Mouse (Mus musculus) erythroblast, embryonic 14.5 days (primary cell): Measurements from ENCODE around the gene Ebpl.

Experiments used
- GATA1 ChIP-seq: IDR thresholded peaks from 2 replicates; pipeline ENCODE4 v1.6.1; 2012; ENCODE audit warnings: low read length, inconsistent platforms, mixed read lengths
- TAL1 ChIP-seq: IDR thresholded peaks from 3 replicates; pipeline ENCODE4 v1.6.1; 2012; ENCODE audit warnings: low read length, inconsistent platforms, mixed read lengths

DNA sequence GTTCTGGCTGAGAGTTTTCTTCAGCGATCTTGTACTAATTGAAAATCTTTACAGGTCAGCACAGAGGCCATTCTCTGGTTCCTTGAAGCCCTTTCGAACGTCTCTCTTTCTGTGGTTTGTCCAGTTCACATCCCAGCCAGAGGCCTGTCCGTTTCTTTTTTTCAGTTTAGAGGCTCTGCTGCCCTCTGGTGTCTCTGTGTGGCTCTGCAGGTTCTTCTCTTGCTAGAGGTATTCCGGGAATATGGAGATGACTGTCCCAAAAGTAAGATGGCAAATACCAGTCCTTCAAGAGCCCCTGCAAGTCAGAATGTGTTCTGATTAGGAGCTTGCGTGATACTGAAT is 65.5 kb downstream of the Ebpl start:
- TF ChIP-seq TAL1 (no peak), GATA1 (no peak)
